Mouse (Mus musculus): ENCODE measurements around the gene Arel1.

Gene Arel1

GRCm38 (mm10) chr12:84948584-84949285 is 22.0 kb downstream of the Arel1 start:
- no peak for DNase-seq (ENCODE audit: low spot score)

GRCm38 (mm10) chr12:84947894-84948583 is 22.7 kb downstream of the Arel1 start:
- DNase-seq (ENCODE audit: low spot score): no peak

GRCm38 (mm10) chr12:84944813-84945553 is 25.7 kb downstream of the Arel1 start:
- DNase-seq (ENCODE audit: low spot score): no peak

- DNase-seq (ENCODE audit: low spot score): no peak
Observed at GRCm38 (mm10) chr12:84944150-84944812, 26.4 kb downstream of the Arel1 start.

GRCm38 (mm10) chr12:84943006-84943952 is 27.4 kb downstream of the Arel1 start:
- DNase-seq (ENCODE audit: low spot score): no peak

- no peak for DNase-seq (ENCODE audit: low spot score)
Observed at GRCm38 (mm10) chr12:84941717-84942116, 29.0 kb downstream of the Arel1 start.

GRCm38 (mm10) chr12:84940343-84940742 is 30.4 kb downstream of the Arel1 start:
- DNase-seq (ENCODE audit: low spot score): no peak

GRCm38 (mm10) chr12:84939117-84939516 is 31.6 kb downstream of the Arel1 start:
- no peak for DNase-seq (ENCODE audit: low spot score)

- no peak for DNase-seq (ENCODE audit: low spot score)
Observed at GRCm38 (mm10) chr12:84935343-84935742, 35.4 kb downstream of the Arel1 start.

GRCm38 (mm10) chr12:84932210-84932609 is 38.5 kb downstream of the Arel1 start:
- DNase-seq (ENCODE audit: low spot score): no peak

GRCm38 (mm10) chr12:84926542-84926941 is 44.2 kb downstream of the Arel1 start:
- DNase-seq (ENCODE audit: low spot score): no peak

GRCm38 (mm10) chr12:84924324-84924723 is 46.4 kb downstream of the Arel1 start:
- no peak for DNase-seq (ENCODE audit: low spot score)

- DNase-seq (ENCODE audit: low spot score): no peak
Observed at GRCm38 (mm10) chr12:84921881-84922419, 48.8 kb downstream of the Arel1 start.

GRCm38 (mm10) chr12:84918809-84919208 is 51.9 kb downstream of the Arel1 start:
- DNase-seq (ENCODE audit: low spot score): no peak

- DNase-seq (ENCODE audit: low spot score): no peak
Observed at GRCm38 (mm10) chr12:84917799-84918198, 52.9 kb downstream of the Arel1 start.

- no peak for DNase-seq (ENCODE audit: low spot score)
Observed at GRCm38 (mm10) chr12:84914959-84915358, 55.7 kb downstream of the Arel1 start.

- no peak for DNase-seq (ENCODE audit: low spot score)
Observed at GRCm38 (mm10) chr12:84912652-84913104, 58.0 kb downstream of the Arel1 start.

- DNase-seq (ENCODE audit: low spot score): no peak
Observed at GRCm38 (mm10) chr12:84911640-84912039, 59.1 kb downstream of the Arel1 start.

GRCm38 (mm10) chr12:84910066-84910465 is 60.6 kb downstream of the Arel1 start:
- DNase-seq (ENCODE audit: low spot score): no peak

GRCm38 (mm10) chr12:84907627-84908480 is 62.8 kb downstream of the Arel1 start:
- no peak for DNase-seq (ENCODE audit: low spot score)

Data from layer of hippocampus, adult 9-10 months (tissue).